Mouse (Mus musculus) cerebellum, adult 18-20 months (tissue): ENCODE data around the gene Olfr585.

Experiments
- DNase-seq, 2 experiments: peaks; one replicate each; pipeline ENCODE4 v3.0.0; 2021

Gene Olfr585

GRCm38 (mm10) chr7:103097420-103097819 is at the start of gene Olfr585:
Gene Olfr585, plus strand, starts transcription at chr7:103097720.
- no peak for DNase-seq

DNA sequence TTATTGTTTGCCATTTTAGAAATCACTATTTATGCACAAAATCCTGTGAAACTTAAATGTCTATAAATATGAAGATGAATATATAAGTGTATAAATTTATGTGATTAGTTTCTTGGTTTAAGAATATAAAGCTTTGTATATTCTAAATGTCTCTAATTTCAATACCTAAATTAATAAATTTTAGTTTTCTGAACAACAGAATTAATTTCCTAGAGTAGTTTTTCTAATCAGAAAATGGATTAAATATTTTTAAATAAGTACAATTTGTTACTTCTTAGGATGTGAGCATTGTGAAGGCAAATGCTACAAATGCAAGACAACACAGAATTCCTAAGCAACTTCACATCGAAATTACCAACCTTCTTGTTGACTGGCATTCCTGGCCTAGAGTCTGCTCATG is 46.5 kb upstream of the Olfr585 start, which contains the start of gene Olfr583:
Gene Olfr583 (plus strand): TSS at position 301 of the 400 bp plus-strand sequence.
- no peak for DNase-seq

DNA sequence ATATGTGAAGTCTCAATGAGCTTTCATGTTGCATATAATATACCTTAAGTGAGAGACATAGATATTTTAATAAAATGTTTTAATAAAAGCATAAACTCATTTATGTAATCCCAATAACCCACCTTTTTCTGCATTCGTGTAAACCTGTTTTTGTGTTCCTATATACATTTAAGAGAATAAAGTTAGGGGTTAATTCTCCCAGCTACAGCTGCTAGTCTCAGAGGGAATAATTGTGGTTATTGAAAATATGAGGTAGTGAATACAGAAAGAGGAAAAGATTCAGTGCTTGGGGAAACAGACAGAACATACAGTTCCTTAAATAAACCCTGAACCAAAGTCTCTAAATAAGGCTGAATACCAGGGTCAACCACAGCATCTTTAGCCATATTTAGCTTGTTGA is 15.9 kb upstream of the Olfr585 start, which contains the start of gene Olfr584:
Gene Olfr584 (plus strand): TSS at position 301 of the 400 bp plus-strand sequence.
- DNase-seq, result no peak

DNA sequence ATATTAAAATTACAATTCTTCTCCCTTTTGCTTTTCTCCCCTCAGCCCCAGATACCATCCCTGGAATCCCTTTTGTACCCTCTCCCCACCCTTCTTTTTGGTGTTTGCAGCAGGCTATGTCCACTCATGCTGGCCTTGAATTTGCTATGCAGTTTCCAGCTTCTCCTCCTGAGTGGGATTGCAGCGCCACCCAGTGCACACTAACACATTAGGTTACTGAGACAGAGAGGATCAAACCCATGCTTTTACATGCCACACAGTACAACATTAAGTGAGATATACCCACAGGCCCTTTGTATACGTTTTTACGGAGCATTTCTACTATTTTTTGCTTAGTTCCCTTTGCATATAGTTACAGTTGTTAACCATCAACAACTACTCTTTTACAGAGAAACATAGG is 21.9 kb downstream of the Olfr585 start:
- DNase-seq, result no peak

DNA sequence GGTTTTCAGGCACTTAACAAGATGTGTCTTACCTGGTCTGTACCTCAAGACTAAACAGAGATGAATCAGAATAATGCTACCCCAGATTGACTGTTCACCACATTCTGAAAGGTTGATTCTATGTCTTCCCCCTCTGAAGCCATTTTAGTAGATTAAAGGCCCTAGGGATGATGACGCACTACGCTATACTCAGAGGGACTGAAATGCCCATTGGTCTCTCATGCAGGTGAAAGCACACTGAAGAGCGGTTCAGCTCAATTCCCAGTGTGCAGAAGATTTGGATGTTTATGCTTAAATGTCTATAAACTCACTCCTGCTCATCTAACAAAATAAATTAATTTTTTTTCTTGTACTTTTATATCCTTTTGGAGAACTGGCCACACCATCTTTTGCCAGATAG is 28.0 kb downstream of the Olfr585 start, which contains the start of gene Olfr586:
Gene Olfr586 (minus strand): TSS at position 101 of the 400 bp plus-strand sequence.
- DNase-seq, result no peak

GRCm38 (mm10) chr7:103140579-103140978 is 43.1 kb downstream of the Olfr585 start, which contains the start of gene Olfr588-ps1:
Gene Olfr588-ps1, plus strand, starts transcription at chr7:103140879.
- no peak for DNase-seq
